Mouse (Mus musculus) liver, postnatal 0 days (tissue): ENCODE measurements around the gene Ppp1r12a.

ENCODE experiments used
- CTCF ChIP-seq: sonication (generic); IDR thresholded peaks from 2 replicates; pipeline ENCODE4 v1.5.1; 2016; ENCODE audit warnings: antibody characterized with exemption, low read depth
- EP300 ChIP-seq: IDR thresholded peaks from 2 replicates; pipeline ENCODE4 v1.6.1; 2016; ENCODE audit warnings: antibody characterized with exemption, low read depth, mild to moderate bottlenecking

- no peak for TF ChIP-seq CTCF
- TF ChIP-seq EP300 = no peak
Observed at GRCm38 (mm10) chr10:108293620-108294195, 131.7 kb downstream of the Ppp1r12a start.
